Mouse (Mus musculus): Measurements from ENCODE around the gene Srgap3. TPM values are rescaled to one million over a fixed set of nuclear protein-coding genes. Genes with fewer than 3 reads are reported as not detected.

Srgap3 gene
- polyA plus RNA-seq, 1 experiment from 2014 or later: 1.5 TPM

DNA sequence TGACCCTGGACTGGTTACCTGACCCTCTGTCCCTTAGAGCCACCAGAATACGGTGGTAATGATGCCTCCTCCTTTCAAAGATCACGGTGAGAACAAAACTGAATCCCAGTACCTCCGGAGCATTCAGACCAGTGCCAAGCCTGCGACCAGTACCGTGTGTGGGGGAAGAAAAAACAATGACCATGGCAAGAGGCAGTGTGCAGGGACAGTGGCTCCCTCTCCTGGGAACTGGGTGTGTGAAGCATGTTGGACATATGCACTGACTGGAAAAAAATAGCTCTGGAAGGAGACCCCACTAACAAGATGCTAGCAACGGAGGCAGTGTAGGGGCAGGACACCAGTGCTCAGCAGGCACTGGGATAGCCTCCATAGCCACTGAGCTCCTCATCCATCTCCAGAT lies 157.2 kb downstream of the Srgap3 start:
- 56% methylated on average over 6 of the region's 6 CpGs for WGBS
- Histone ChIP-seq H3K9me3 (ENCODE audit: control insufficient read depth, low read length) (no peaks in the 10 kb centered on the region), H3K27me3 (ENCODE audit: control insufficient read depth, insufficient read depth, low read length) (no peaks in the 10 kb centered on the region), H3K36me3 (ENCODE audit: control insufficient read depth, insufficient read depth, low read length) (no peaks in the 10 kb centered on the region), H3K4me3 (ENCODE audit: low read depth, low read length) (no peak overlapping the region), H3K27ac (replicated peaks) (no peak overlapping the region), H3K4me1 (replicated peaks; ENCODE audit: control insufficient read depth, insufficient read depth) (no peaks in the 10 kb centered on the region), H3K9ac (ENCODE audit: low read length) (no peak overlapping the region), H3K4me2 (replicated peaks; ENCODE audit: low read depth) (no peak overlapping the region)
- ATAC-seq (ENCODE audit: low FRiP score, low TSS enrichment): no peak
- TF ChIP-seq CTCF (IDR thresholded peaks at IDR 0.05; ENCODE audit: low read depth) (peak; percentile 48), EP300 (optimal IDR thresholded peaks at IDR 0.05) (no peak)
- no peak for DNase-seq (ENCODE audit: low spot score)

DNA sequence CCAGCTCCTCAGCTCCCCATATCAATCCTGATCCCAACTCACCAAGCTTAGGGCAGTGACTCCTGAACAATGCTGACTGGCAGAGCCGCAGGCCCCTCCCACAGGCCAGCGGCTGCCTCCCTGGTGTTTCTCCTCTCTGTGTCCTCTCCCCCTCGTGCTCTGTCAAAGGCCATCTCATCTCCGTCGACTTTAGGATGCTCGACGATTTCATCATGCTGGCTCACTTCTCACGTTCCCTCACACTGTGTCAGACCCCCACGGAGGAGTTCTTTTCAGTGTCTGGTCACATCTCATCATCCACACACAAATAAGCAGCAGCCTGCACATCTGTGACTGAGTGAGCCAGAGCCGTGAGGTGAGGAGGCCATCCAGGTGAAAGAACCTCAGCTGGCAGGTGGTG lies 158.4 kb downstream of the Srgap3 start:
- DNase-seq (ENCODE audit: low spot score) (no peak), ATAC-seq (ENCODE audit: low FRiP score, low TSS enrichment) (no peak)
- Histone ChIP-seq H3K27me3 (ENCODE audit: control insufficient read depth, insufficient read depth, low read length) (no peaks in the 10 kb centered on the region), H3K4me3 (ENCODE audit: low read depth, low read length) (no peak overlapping the region), H3K9ac (ENCODE audit: low read length) (no peak overlapping the region), H3K36me3 (ENCODE audit: control insufficient read depth, insufficient read depth, low read length) (no peaks in the 10 kb centered on the region), H3K9me3 (ENCODE audit: control insufficient read depth, low read length) (no peaks in the 10 kb centered on the region), H3K4me1 (replicated peaks; ENCODE audit: control insufficient read depth, insufficient read depth) (no peaks in the 10 kb centered on the region), H3K27ac (replicated peaks) (no peak overlapping the region), H3K4me2 (replicated peaks; ENCODE audit: low read depth) (no peak overlapping the region)
- TF ChIP-seq CTCF (IDR thresholded peaks at IDR 0.05; ENCODE audit: low read depth): no peak
- TF ChIP-seq EP300 (optimal IDR thresholded peaks at IDR 0.05): no peak
- 33% methylated on average over 10 of the region's 10 CpGs for WGBS

- 82% methylated on average over 1 of the region's 1 CpGs for WGBS
- H3K27ac ChIP-seq (replicated peaks): no peak overlapping the region
- DNase-seq (ENCODE audit: low spot score) (no peak), ATAC-seq (ENCODE audit: low FRiP score, low TSS enrichment) (no peak)
- no peaks in the 10 kb centered on the region for H3K9me3 ChIP-seq (ENCODE audit: control insufficient read depth, low read length)
- no peak overlapping the region for H3K4me2 ChIP-seq (replicated peaks; ENCODE audit: low read depth)
- TF ChIP-seq CTCF (IDR thresholded peaks at IDR 0.05; ENCODE audit: low read depth) (no peak), EP300 (optimal IDR thresholded peaks at IDR 0.05) (no peak)
- H3K4me1 ChIP-seq (replicated peaks; ENCODE audit: control insufficient read depth, insufficient read depth): no peaks in the 10 kb centered on the region
- H3K27me3 ChIP-seq (ENCODE audit: control insufficient read depth, insufficient read depth, low read length): no peaks in the 10 kb centered on the region
- H3K9ac ChIP-seq (ENCODE audit: low read length): no peak overlapping the region
- no peak overlapping the region for H3K4me3 ChIP-seq (ENCODE audit: low read depth, low read length)
- no peaks in the 10 kb centered on the region for H3K36me3 ChIP-seq (ENCODE audit: control insufficient read depth, insufficient read depth, low read length)
These were observed 158.9 kb downstream of the Srgap3 start for GRCm38 (mm10) chr6:112788174-112788573.

- WGBS: 68% methylated on average over 10 of the region's 10 CpGs
- ATAC-seq (ENCODE audit: low FRiP score, low TSS enrichment) (0 out of 2 replicates have a peak, but pooled peaks have one; percentile 15), DNase-seq (ENCODE audit: low spot score) (no peak)
- Histone ChIP-seq H3K4me2 (replicated peaks; ENCODE audit: low read depth) (no peak overlapping the region), H3K4me3 (ENCODE audit: low read depth, low read length) (no peak overlapping the region), H3K27me3 (ENCODE audit: control insufficient read depth, insufficient read depth, low read length) (no peaks in the 10 kb centered on the region), H3K4me1 (replicated peaks; ENCODE audit: control insufficient read depth, insufficient read depth) (no peaks in the 10 kb centered on the region), H3K9ac (ENCODE audit: low read length) (no peak overlapping the region), H3K36me3 (ENCODE audit: control insufficient read depth, insufficient read depth, low read length) (no peaks in the 10 kb centered on the region), H3K27ac (replicated peaks) (no peak overlapping the region), H3K9me3 (ENCODE audit: control insufficient read depth, low read length) (no peaks in the 10 kb centered on the region)
- TF ChIP-seq EP300 (optimal IDR thresholded peaks at IDR 0.05) (no peak), CTCF (IDR thresholded peaks at IDR 0.05; ENCODE audit: low read depth) (peak; percentile 72)
These were observed 165.5 kb downstream of the Srgap3 start for GRCm38 (mm10) chr6:112781409-112782093.

- TF ChIP-seq CTCF (IDR thresholded peaks at IDR 0.05; ENCODE audit: low read depth) (no peak), EP300 (optimal IDR thresholded peaks at IDR 0.05) (no peak)
- Histone ChIP-seq H3K9ac (ENCODE audit: low read length) (no peak overlapping the region), H3K27ac (replicated peaks) (no peak overlapping the region), H3K36me3 (ENCODE audit: control insufficient read depth, insufficient read depth, low read length) (no peaks in the 10 kb centered on the region), H3K27me3 (ENCODE audit: control insufficient read depth, insufficient read depth, low read length) (no peaks in the 10 kb centered on the region), H3K4me3 (ENCODE audit: low read depth, low read length) (no peak overlapping the region), H3K4me2 (replicated peaks; ENCODE audit: low read depth) (no peak overlapping the region), H3K4me1 (replicated peaks; ENCODE audit: control insufficient read depth, insufficient read depth) (no peaks in the 10 kb centered on the region), H3K9me3 (ENCODE audit: control insufficient read depth, low read length) (no peaks in the 10 kb centered on the region)
- 77% methylated on average over 3 of the region's 3 CpGs for WGBS
- no peak for ATAC-seq (ENCODE audit: low FRiP score, low TSS enrichment)
- DNase-seq (ENCODE audit: low spot score): no peak
These were observed 168.9 kb downstream of the Srgap3 start for GRCm38 (mm10) chr6:112778211-112778610.

- 82% methylated on average over 6 of the region's 6 CpGs for WGBS
- no peak overlapping the region for H3K27ac ChIP-seq (replicated peaks)
- no peak for DNase-seq (ENCODE audit: low spot score)
These were observed 170.3 kb downstream of the Srgap3 start for GRCm38 (mm10) chr6:112776718-112777117.

More at GRCm38 (mm10) chr6:112776718-112777117, 170.3 kb downstream of the Srgap3 start:
- no peak overlapping the region for H3K4me3 ChIP-seq (ENCODE audit: low read depth, low read length)
- no peak overlapping the region for H3K9ac ChIP-seq (ENCODE audit: low read length)
- no peaks in the 10 kb centered on the region for H3K4me1 ChIP-seq (replicated peaks; ENCODE audit: control insufficient read depth, insufficient read depth)
- ATAC-seq (ENCODE audit: low FRiP score, low TSS enrichment): no peak
- no peaks in the 10 kb centered on the region for H3K36me3 ChIP-seq (ENCODE audit: control insufficient read depth, insufficient read depth, low read length)
- TF ChIP-seq EP300 (optimal IDR thresholded peaks at IDR 0.05): no peak
- no peak for TF ChIP-seq CTCF (IDR thresholded peaks at IDR 0.05; ENCODE audit: low read depth)
- no peaks in the 10 kb centered on the region for H3K27me3 ChIP-seq (ENCODE audit: control insufficient read depth, insufficient read depth, low read length)
- no peak overlapping the region for H3K4me2 ChIP-seq (replicated peaks; ENCODE audit: low read depth)
- H3K9me3 ChIP-seq (ENCODE audit: control insufficient read depth, low read length): no peaks in the 10 kb centered on the region
